Mouse (Mus musculus): ENCODE data around the gene Lrrc4.

DNA sequence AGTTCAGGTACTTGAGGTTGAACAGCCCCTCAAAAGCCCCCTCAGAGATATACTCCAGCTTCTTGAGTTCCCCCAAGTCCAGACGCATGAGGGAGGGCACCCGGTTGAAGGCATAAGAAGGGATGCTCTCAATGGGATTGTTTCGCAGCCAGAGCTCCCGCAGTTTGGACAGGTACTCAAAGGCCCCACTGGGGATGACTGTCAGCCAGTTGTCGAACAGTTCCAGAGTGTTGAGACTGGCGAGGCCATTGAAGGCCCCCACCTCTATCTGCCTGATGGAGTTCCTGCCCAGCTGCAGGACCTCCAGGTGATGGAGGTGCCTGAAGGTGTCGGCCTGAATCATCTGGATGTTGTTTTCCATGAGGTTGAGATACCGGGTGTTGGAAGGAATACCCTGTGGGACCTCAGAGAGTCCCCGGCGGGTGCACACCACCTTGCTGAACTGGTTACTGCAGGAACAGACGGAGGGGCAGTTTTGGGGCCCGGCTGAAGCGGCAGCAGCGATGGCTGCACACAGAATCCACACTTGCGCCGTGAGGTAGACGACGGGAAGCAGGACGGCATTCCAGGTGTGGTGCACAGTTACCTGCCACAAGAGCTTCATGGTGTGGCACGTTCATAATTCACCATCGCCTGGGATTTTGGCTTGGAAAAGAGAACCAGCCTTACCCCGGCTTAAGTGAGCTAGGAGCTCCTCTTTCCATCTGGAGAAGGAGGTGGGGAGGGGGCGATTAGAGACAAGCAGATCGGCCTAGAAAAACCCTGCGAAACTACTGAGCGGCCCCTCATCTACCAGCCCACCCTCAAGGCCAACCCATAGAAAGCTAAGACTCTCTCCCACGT is at the start of gene Lrrc4:
- no peak for TF ChIP-seq CTCF (IDR thresholded peaks at IDR 0.05; ENCODE audit: extremely low read depth, insufficient read depth, low read length)
- 0 out of 2 replicates have a peak, but pooled peaks have one; percentile 1 for TF ChIP-seq POLR2A (IDR thresholded peaks at IDR 0.05; ENCODE audit: extremely low read depth, insufficient read depth, low read length)

Data from cortical plate, adult 2 months (tissue).